Mouse (Mus musculus): Measurements from ENCODE around the gene Mynn. TPM values are rescaled to one million over a fixed set of nuclear protein-coding genes. Genes with fewer than 3 reads are reported as not detected.
"Not testable (repeated sequence)": the region's sequence is repeated elsewhere in the genome, so short reads cannot be mapped to it uniquely, and the experiment has no call there.

The Mynn gene
- polyA plus RNA-seq (2016; fragmentation: Nextera tagmentation; extraction: Ambion mirVana): 36.3 and 37.9 TPM in 2 replicates

GRCm38 (mm10) chr3:30602065-30602739 is at the start of gene Mynn:
Mynn (plus strand) TSS chr3:30602065.
- ATAC-seq (ENCODE audit: insufficient number of reproducible peaks, insufficient read depth, low FRiP score, low TSS enrichment, low read depth): peak; percentile 94
- H3K27me3 ChIP-seq: peaks cover 6% of the 10 kb centered on the region; the same call in 1 of the 2 replicates
- peak within 1 kb of the TSS; percentile 95 for H3K27ac ChIP-seq
- peak within 1 kb of the TSS; percentile 88 for H3K4me3 ChIP-seq (replicated peaks)
- peak within 1 kb of the TSS; percentile 82 for H3K4me2 ChIP-seq
- WGBS: under 1% methylated on average over 40 of the region's 40 CpGs
- H3K9ac ChIP-seq (replicated peaks): peak within 1 kb of the TSS; percentile 82
- peaks cover 27% of the 10 kb centered on the region for H3K36me3 ChIP-seq
- peaks cover 17% of the 10 kb centered on the region for H3K4me1 ChIP-seq (replicated peaks)
- no peaks in the 10 kb centered on the region for H3K9me3 ChIP-seq

- WGBS: 73% methylated on average over 6 of the region's 6 CpGs
- Histone ChIP-seq H3K4me2 (no peak overlapping the region), H3K27me3 (no peaks in the 10 kb centered on the region), H3K4me1 (replicated peaks) (peaks cover 10% of the 10 kb centered on the region), H3K4me3 (replicated peaks) (no peak overlapping the region), H3K9ac (replicated peaks) (no peak overlapping the region), H3K27ac (no peak overlapping the region), H3K36me3 (no peaks in the 10 kb centered on the region), H3K9me3 (no peaks in the 10 kb centered on the region)
- ATAC-seq (ENCODE audit: insufficient number of reproducible peaks, insufficient read depth, low FRiP score, low TSS enrichment, low read depth): no peak
These were observed 48.1 kb upstream of the Mynn start for GRCm38 (mm10) chr3:30553741-30554140.

- H3K4me3 ChIP-seq (replicated peaks): no peak overlapping the region
- no peaks in the 10 kb centered on the region for H3K4me1 ChIP-seq (replicated peaks)
- H3K27ac ChIP-seq: no peak overlapping the region
- 42% methylated on average over 6 of the region's 6 CpGs for whole genome bisulfite sequencing
- H3K27me3 ChIP-seq: no peaks in the 10 kb centered on the region
- no peak overlapping the region for H3K4me2 ChIP-seq
- H3K9ac ChIP-seq (replicated peaks): no peak overlapping the region
- no peak for ATAC-seq (ENCODE audit: insufficient number of reproducible peaks, insufficient read depth, low FRiP score, low TSS enrichment, low read depth)
- H3K9me3 ChIP-seq: no peaks in the 10 kb centered on the region
- H3K36me3 ChIP-seq: no peaks in the 10 kb centered on the region
These were observed 41.1 kb upstream of the Mynn start for GRCm38 (mm10) chr3:30560677-30561314.

- not testable (repeated sequence) for H3K27me3 ChIP-seq; H3K27ac ChIP-seq; ATAC-seq (ENCODE audit: insufficient number of reproducible peaks, insufficient read depth, low FRiP score, low TSS enrichment, low read depth); H3K36me3 ChIP-seq; H3K9ac ChIP-seq (replicated peaks); H3K4me1 ChIP-seq (replicated peaks); H3K4me3 ChIP-seq (replicated peaks); H3K9me3 ChIP-seq; H3K4me2 ChIP-seq
- 36% methylated on average over 1 of the region's 2 CpGs for WGBS
These were observed 35.5 kb upstream of the Mynn start for GRCm38 (mm10) chr3:30566333-30566732.

- H3K4me2 ChIP-seq: no peak overlapping the region
- H3K27me3 ChIP-seq: no peaks in the 10 kb centered on the region
- no peak overlapping the region for H3K27ac ChIP-seq
- WGBS: 28% methylated on average over 2 of the region's 2 CpGs
- no peak overlapping the region for H3K4me3 ChIP-seq (replicated peaks)
- no peaks in the 10 kb centered on the region for H3K4me1 ChIP-seq (replicated peaks)
- H3K9ac ChIP-seq (replicated peaks): no peak overlapping the region
- no peaks in the 10 kb centered on the region for H3K36me3 ChIP-seq
- no peaks in the 10 kb centered on the region for H3K9me3 ChIP-seq
- ATAC-seq (ENCODE audit: insufficient number of reproducible peaks, insufficient read depth, low FRiP score, low TSS enrichment, low read depth): no peak
These were observed 28.3 kb upstream of the Mynn start for GRCm38 (mm10) chr3:30573549-30573948.

- no peak for ATAC-seq (ENCODE audit: insufficient number of reproducible peaks, insufficient read depth, low FRiP score, low TSS enrichment, low read depth)
- Histone ChIP-seq H3K9me3 (no peaks in the 10 kb centered on the region), H3K9ac (replicated peaks) (no peak overlapping the region), H3K27me3 (no peaks in the 10 kb centered on the region), H3K4me1 (replicated peaks) (peaks cover 4% of the 10 kb centered on the region; the same call in 1 of the 2 replicates), H3K36me3 (no peaks in the 10 kb centered on the region), H3K27ac (no peak overlapping the region), H3K4me3 (replicated peaks) (no peak overlapping the region), H3K4me2 (no peak overlapping the region)
- 89% methylated on average over 6 of the region's 6 CpGs for WGBS
These were observed 13.0 kb upstream of the Mynn start for GRCm38 (mm10) chr3:30588865-30589264.

GRCm38 (mm10) chr3:30592418-30592853 is 9.4 kb upstream of the Mynn start:
- Histone ChIP-seq H3K4me3 (replicated peaks) (no peak overlapping the region), H3K4me1 (replicated peaks) (peaks cover 8% of the 10 kb centered on the region), H3K36me3 (no peaks in the 10 kb centered on the region), H3K4me2 (no peak overlapping the region), H3K27ac (peak overlapping the region; percentile 70), H3K9ac (replicated peaks) (no peak overlapping the region), H3K27me3 (no peaks in the 10 kb centered on the region), H3K9me3 (no peaks in the 10 kb centered on the region)
- ATAC-seq (ENCODE audit: insufficient number of reproducible peaks, insufficient read depth, low FRiP score, low TSS enrichment, low read depth): no peak; the same call in 1 of the 2 replicates
- 0% methylated on average over 2 of the region's 2 CpGs for WGBS

- 0 out of 2 replicates have a peak, but pooled peaks have one; percentile 29 for ATAC-seq (ENCODE audit: insufficient number of reproducible peaks, insufficient read depth, low FRiP score, low TSS enrichment, low read depth)
- H3K27me3 ChIP-seq: peaks cover 2% of the 10 kb centered on the region; the same call in 1 of the 2 replicates
- 79% methylated on average over 4 of the region's 4 CpGs for WGBS
These were observed 8.0 kb upstream of the Mynn start for GRCm38 (mm10) chr3:30593719-30594485.

GRCm38 (mm10) chr3:30595111-30595832 is 6.6 kb upstream of the Mynn start:
- no peaks in the 10 kb centered on the region for H3K9me3 ChIP-seq
- peak; percentile 39 for ATAC-seq (ENCODE audit: insufficient number of reproducible peaks, insufficient read depth, low FRiP score, low TSS enrichment, low read depth)
- WGBS: under 1% methylated on average over 62 of the region's 62 CpGs
- H3K4me1 ChIP-seq (replicated peaks): peaks cover 18% of the 10 kb centered on the region
- H3K27ac ChIP-seq: peak overlapping the region; percentile 82
- H3K36me3 ChIP-seq: no peaks in the 10 kb centered on the region
- peak overlapping the region; percentile 77 for H3K4me3 ChIP-seq (replicated peaks)
- H3K9ac ChIP-seq (replicated peaks): peak overlapping the region; percentile 90
- H3K4me2 ChIP-seq: peak overlapping the region; percentile 77
- H3K27me3 ChIP-seq: peaks cover 6% of the 10 kb centered on the region; the same call in 1 of the 2 replicates

More at GRCm38 (mm10) chr3:30593719-30594485, 8.0 kb upstream of the Mynn start:
- Histone ChIP-seq H3K4me2 (no peak overlapping the region), H3K36me3 (no peaks in the 10 kb centered on the region), H3K4me1 (replicated peaks) (peaks cover 8% of the 10 kb centered on the region), H3K9ac (replicated peaks) (no peak overlapping the region), H3K4me3 (replicated peaks) (no peak overlapping the region), H3K27ac (no peak overlapping the region), H3K9me3 (no peaks in the 10 kb centered on the region)

- H3K4me1 ChIP-seq (replicated peaks): peaks cover 18% of the 10 kb centered on the region
- no peak overlapping the region for H3K27ac ChIP-seq
- 83% methylated on average over 7 of the region's 7 CpGs for WGBS
- H3K4me3 ChIP-seq (replicated peaks): no peak overlapping the region
- no peak overlapping the region for H3K4me2 ChIP-seq
- no peaks in the 10 kb centered on the region for H3K36me3 ChIP-seq
- H3K9ac ChIP-seq (replicated peaks): no peak overlapping the region
- H3K27me3 ChIP-seq: peaks cover 6% of the 10 kb centered on the region; the same call in 1 of the 2 replicates
- ATAC-seq (ENCODE audit: insufficient number of reproducible peaks, insufficient read depth, low FRiP score, low TSS enrichment, low read depth): no peak
- H3K9me3 ChIP-seq: no peaks in the 10 kb centered on the region
These were observed 4.6 kb upstream of the Mynn start for GRCm38 (mm10) chr3:30597271-30597670.

All from limb, embryonic 12.5 days (tissue).